Mouse (Mus musculus) ES-E14 (cell line): ENCODE results near the gene Zfp719. TPM values are rescaled to one million over a fixed set of nuclear protein-coding genes. Genes with fewer than 3 reads are reported as not detected.

Experiments used
- DNase-seq: peaks from one replicate; pipeline ENCODE4 v3.0.0-alpha.2; 2013; ENCODE audit warnings: low read depth, low spot score
- H3K27ac ChIP-seq: 2 replicates; pipeline ENCODE4 v1.5.1; 2012; ENCODE audit warnings: low read depth, mild to moderate bottlenecking, low read length, moderate library complexity, mixed read lengths; ENCODE audit not compliant: poor library complexity, insufficient read depth, severe bottlenecking
- H3K36me3 ChIP-seq: 2 replicates; pipeline ENCODE4 v1.6.1; 2012; ENCODE audit warnings: mild to moderate bottlenecking, low read length, moderate library complexity, mixed read lengths; ENCODE audit not compliant: control insufficient read depth, poor library complexity, insufficient read depth, severe bottlenecking
- H3K4me1 ChIP-seq, 2 experiments: fragments of 150-350 bp in 1 of 2; sonication (generic) in 1 of 2; 2 replicates each; pipeline ENCODE4 v1.6.1; 2012; ENCODE audit warnings: low read length in 2 of 2, mild to moderate bottlenecking in 1 of 2, mixed read lengths in 1 of 2; ENCODE audit not compliant: control insufficient read depth in 2 of 2, insufficient read depth in 2 of 2, poor library complexity in 1 of 2
- H3K4me3 ChIP-seq, 2 experiments: fragments of 150-350 bp in 1 of 2; sonication (generic) in 1 of 2; 2 replicates each; pipeline ENCODE4 v1.5.1; 2012; ENCODE audit warnings: low read length in 2 of 2, low read depth in 1 of 2, mild to moderate bottlenecking in 1 of 2, mixed read lengths in 1 of 2; ENCODE audit not compliant: insufficient read depth in 1 of 2, poor library complexity in 1 of 2, severe bottlenecking in 1 of 2
- H3K9ac ChIP-seq: 2 replicates; pipeline ENCODE4 v1.6.1; 2012; ENCODE audit warnings: low read depth, mild to moderate bottlenecking, low read length, mixed read lengths; ENCODE audit not compliant: poor library complexity, insufficient read depth, severe bottlenecking
- H3K9me3 ChIP-seq: fragments of 150-350 bp; sonication (generic); 2 replicates; pipeline ENCODE4 v1.6.1; 2012; ENCODE audit warnings: low read depth, mild to moderate bottlenecking, low read length; ENCODE audit not compliant: control insufficient read depth, insufficient read depth
- CHD2 ChIP-seq: IDR thresholded peaks from 2 replicates; pipeline ENCODE4 v1.6.1; 2014; ENCODE audit warnings: mild to moderate bottlenecking, low read depth, low read length, inconsistent platforms
- HCFC1 ChIP-seq: IDR thresholded peaks from 2 replicates; pipeline ENCODE4 v1.6.1; 2012; ENCODE audit warnings: low read length, inconsistent platforms, borderline replicate concordance; ENCODE audit not compliant: insufficient read depth
- MAFK ChIP-seq: IDR thresholded peaks from 2 replicates; pipeline ENCODE4 v1.6.1; 2014; ENCODE audit warnings: mild to moderate bottlenecking, low read depth, low read length, inconsistent platforms; ENCODE audit not compliant: insufficient read depth
- ZC3H11A ChIP-seq: IDR thresholded peaks from 2 replicates; pipeline ENCODE4 v1.6.1; 2012; ENCODE audit warnings: low read depth, mild to moderate bottlenecking, inconsistent platforms, low read length, borderline replicate concordance
- ZNF384 ChIP-seq: IDR thresholded peaks from 2 replicates; pipeline ENCODE4 v1.6.1; 2012; ENCODE audit warnings: low read depth, low read length, inconsistent platforms
- in situ Hi-C, 2 experiments: fragments of 600-800 bp; cut with MboI; formaldehyde crosslinking; loops; one replicate each; pipeline ENCODE4 v1.15.1; 2025; ENCODE audit warnings: low sequenced_read_pairs in 2 of 2, inconsistent platforms in 1 of 2; ENCODE audit not compliant: unreplicated experiment in 2 of 2
- total RNA-seq: library from RNA; depleted of rRNA; stranded (reverse); fragments of 300-350 nt; gene quantifications from 2 replicates; pipeline ENCODE4 v1.2.3, GENCODE M21; 2012

Gene Zfp719
- total RNA-seq, 1 experiment: 9.9 TPM

DNA sequence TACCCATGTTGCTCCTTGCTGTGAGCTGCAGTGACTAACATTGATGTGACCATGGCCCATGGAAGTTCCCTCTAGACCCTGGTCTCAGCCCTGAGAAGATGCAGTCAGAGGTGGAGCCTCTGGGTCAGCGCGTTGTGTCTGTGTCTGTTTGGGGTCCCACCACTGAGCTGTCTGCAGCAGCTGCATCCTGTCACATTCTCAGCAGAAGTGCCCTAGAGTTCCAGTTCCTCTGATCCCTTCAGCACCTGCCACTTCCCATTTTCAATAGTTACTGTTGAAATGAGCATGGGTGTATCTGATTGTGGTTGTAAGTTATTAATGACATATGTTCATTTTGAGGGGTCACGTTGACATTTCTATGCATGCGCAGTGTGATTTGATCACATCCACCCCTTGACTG, 26.3 kb upstream of the Zfp719 start:
- Histone ChIP-seq H3K4me3 (no peak overlapping the region), H3K36me3 (no peaks in the 10 kb centered on the region), H3K27ac (no peak overlapping the region), H3K9me3 (no peaks in the 10 kb centered on the region), H3K4me1 (peaks cover 0 to 1% of the 10 kb centered on the region in 2 experiments; a peak in 1 of 4 replicates), H3K9ac (no peak overlapping the region)
- no peak for DNase-seq
- TF ChIP-seq ZNF384 (no peak), CHD2 (no peak), ZC3H11A (no peak), MAFK (no peak), HCFC1 (no peak)
- in situ Hi-C loops: no loop called here

DNA sequence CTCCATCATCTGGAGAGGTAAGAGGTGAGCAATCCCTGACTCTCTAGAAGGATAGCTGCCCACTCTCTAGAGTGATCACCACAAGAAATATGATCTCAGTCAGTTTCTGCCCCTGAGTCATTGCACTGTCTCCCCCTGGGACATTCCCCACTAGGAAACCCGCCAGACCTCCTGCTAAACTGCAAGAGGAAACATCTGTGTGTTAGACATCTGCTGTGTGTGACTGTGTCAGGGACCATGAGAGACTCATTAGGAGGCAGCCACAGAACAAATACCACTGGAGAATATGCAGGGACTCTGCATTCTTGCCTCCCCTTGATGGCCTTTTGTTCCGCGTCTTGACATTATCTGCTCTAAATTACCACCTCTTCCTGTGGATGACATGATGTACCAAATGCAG, 24.9 kb upstream of the Zfp719 start:
- Histone ChIP-seq H3K9me3 (no peaks in the 10 kb centered on the region), H3K4me3 (no peak overlapping the region), H3K36me3 (no peaks in the 10 kb centered on the region), H3K27ac (no peak overlapping the region; the same call in 1 of the 2 replicates), H3K9ac (no peak overlapping the region), H3K4me1 (no peaks in the 10 kb centered on the region)
- TF ChIP-seq ZC3H11A: no peak
- no peak for TF ChIP-seq ZNF384
- in situ Hi-C loops: no loop called here
- DNase-seq: no peak

DNA sequence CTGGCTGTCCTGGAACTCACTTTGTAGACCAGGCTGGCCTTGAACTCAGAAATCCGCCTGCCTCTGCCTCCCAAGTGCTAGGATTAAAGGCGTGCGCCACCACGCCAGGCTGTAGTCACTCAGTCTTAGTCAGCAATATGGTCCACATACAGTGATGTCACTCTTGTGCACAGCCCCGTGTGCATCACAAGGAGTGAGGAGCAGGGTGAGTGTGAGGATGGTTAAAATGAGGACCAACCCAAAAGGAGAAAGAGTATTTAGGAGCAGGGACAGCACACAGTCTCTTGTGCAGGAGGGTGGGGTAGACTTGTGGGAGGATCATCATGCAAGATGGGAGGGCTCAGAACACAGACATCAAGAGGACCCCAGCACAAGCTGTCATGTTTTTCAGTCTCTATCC, 24.1 kb upstream of the Zfp719 start:
- TF ChIP-seq ZC3H11A (no peak), HCFC1 (no peak), MAFK (no peak), CHD2 (no peak), ZNF384 (no peak)
- no peak for DNase-seq
- in situ Hi-C loops: no loop called here
- no peaks in the 10 kb centered on the region for H3K9me3 ChIP-seq
- no peak overlapping the region for H3K27ac ChIP-seq
- H3K4me3 ChIP-seq: no peak overlapping the region
- no peaks in the 10 kb centered on the region for H3K4me1 ChIP-seq
- H3K9ac ChIP-seq: no peak overlapping the region
- no peaks in the 10 kb centered on the region for H3K36me3 ChIP-seq

DNA sequence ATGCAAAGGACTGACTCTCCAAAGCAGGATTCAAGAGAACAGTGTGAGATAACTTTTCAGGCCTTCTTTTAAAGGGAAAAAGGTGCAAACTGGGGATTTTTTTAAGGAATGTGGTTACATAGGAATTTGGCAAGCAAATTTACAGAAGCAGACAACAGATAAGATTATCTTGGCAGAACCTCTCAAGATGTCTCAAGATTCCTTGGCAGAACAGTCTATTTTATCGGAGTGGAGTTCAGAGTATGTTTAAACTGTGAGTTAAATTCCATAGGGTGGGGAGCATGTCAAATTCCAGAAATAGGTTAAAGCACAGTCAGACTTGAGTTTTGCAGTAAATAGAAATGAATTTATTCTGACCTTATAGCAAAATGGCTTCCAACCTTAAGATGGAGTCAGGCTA, 22.5 kb upstream of the Zfp719 start:
- no peak for DNase-seq
- in situ Hi-C loops: no loop called here

DNA sequence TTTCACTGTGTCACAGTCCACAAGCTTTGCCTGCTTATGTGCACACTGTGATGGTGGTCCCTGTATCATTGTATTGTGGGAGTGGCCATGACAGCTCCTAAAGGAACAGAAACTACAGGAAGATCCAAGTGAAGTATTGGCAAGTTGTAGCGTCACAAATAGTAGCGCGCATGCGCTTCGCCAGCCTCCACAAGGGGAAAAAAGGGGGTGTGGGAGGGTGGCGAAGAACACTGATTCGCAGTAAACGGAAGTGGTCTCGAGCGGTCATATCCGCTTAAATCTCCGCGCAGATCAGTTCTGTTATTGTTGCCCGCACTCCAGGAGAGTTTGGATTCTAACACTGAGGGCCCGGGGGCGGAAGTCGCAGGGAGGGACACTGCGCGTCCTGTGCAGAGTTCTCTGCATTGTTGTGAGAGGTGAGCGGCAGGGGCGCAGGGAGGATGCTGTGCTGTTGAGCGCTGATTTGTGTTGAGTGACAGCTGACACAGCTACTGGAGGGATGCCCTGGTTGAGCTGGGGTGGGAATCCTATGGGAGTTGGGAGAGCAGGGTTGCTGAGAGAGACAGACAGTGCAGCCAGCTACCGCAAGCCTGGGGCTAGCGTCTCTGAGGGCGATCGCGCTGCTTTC, 17.3 kb upstream of the Zfp719 start, which contains the start of gene Zfp658:
Zfp658 (plus strand) TSS at position 251 of the 628 bp plus-strand sequence.
- Histone ChIP-seq H3K27ac (peak within 1 kb of the TSS; percentile 27; the same call in 1 of the 2 replicates), H3K36me3 (no peaks in the 10 kb centered on the region), H3K9ac (peak within 1 kb of the TSS; percentile 67), H3K9me3 (no peaks in the 10 kb centered on the region), H3K4me1 (no peaks in the 10 kb centered on the region), H3K4me3 (peak within 1 kb of the TSS; percentile 71 to 73)
- peak; percentile 86 for DNase-seq
- in situ Hi-C loops: no loop called here
- TF ChIP-seq ZNF384 (peak; percentile 48; the same call in 1 of the 2 replicates), HCFC1 (peak; percentile 61; the same call in 1 of the 2 replicates), CHD2 (no peak), ZC3H11A (no peak), MAFK (no peak)

More for the DNA sequence above, 22.5 kb upstream of the Zfp719 start:
- Histone ChIP-seq H3K9me3 (no peaks in the 10 kb centered on the region), H3K4me1 (no peaks in the 10 kb centered on the region), H3K9ac (no peak overlapping the region), H3K27ac (no peak overlapping the region), H3K36me3 (no peaks in the 10 kb centered on the region), H3K4me3 (no peak overlapping the region)
- TF ChIP-seq ZNF384 (no peak), CHD2 (no peak), ZC3H11A (no peak)
